Mouse (Mus musculus) forebrain, embryonic 13.5 days (tissue): ENCODE results near the gene Srrm4. TPM values are rescaled to one million over a fixed set of nuclear protein-coding genes. Genes with fewer than 3 reads are reported as not detected.

Experiments used
- ATAC-seq: fragments of 200-750 bp; cut with Nextera tagmentation; 2 replicates; pipeline ENCODE4 v1.8.0; 2017
- H3K27ac ChIP-seq: fragments of 300-500 bp; sonication (generic); 2 replicates; pipeline ENCODE4 v1.5.1; 2015; ENCODE audit warnings: inconsistent platforms, mild to moderate bottlenecking, moderate library complexity
- H3K27me3 ChIP-seq: fragments of 300-500 bp; sonication (generic); 2 replicates; pipeline ENCODE4 v1.6.1; 2015; ENCODE audit warnings: mild to moderate bottlenecking, inconsistent platforms
- H3K36me3 ChIP-seq: fragments of 300-500 bp; sonication (generic); 2 replicates; pipeline ENCODE4 v1.6.1; 2015; ENCODE audit warnings: mild to moderate bottlenecking, inconsistent platforms; ENCODE audit not compliant: poor library complexity, severe bottlenecking
- H3K4me1 ChIP-seq: fragments of 300-500 bp; sonication (generic); 2 replicates; pipeline ENCODE4 v1.6.1; 2015; ENCODE audit warnings: inconsistent platforms
- H3K4me2 ChIP-seq: fragments of 300-500 bp; sonication (generic); 2 replicates; pipeline ENCODE4 v1.6.1; 2015; ENCODE audit warnings: inconsistent platforms, mild to moderate bottlenecking, moderate library complexity
- H3K4me3 ChIP-seq: fragments of 300-500 bp; sonication (generic); 2 replicates; pipeline ENCODE4 v1.5.1; 2015; ENCODE audit warnings: mild to moderate bottlenecking, inconsistent platforms
- H3K9ac ChIP-seq: fragments of 300-500 bp; sonication (generic); 2 replicates; pipeline ENCODE4 v1.6.1; 2015; ENCODE audit warnings: mild to moderate bottlenecking, inconsistent platforms
- H3K9me3 ChIP-seq: fragments of 300-500 bp; sonication (generic); replicated peaks from 2 replicates; pipeline ENCODE4 v1.6.1; 2016; ENCODE audit warnings: inconsistent platforms
- WGBS: fragments of 180-500 bp; shearing (Covaris S2); methylation state at CpG from one replicate; pipeline ENCODE4 v1.1.7; 2015; 5-methylcytosine and 5-hydroxymethylcytosine counted together
- polyA plus RNA-seq: library from polyadenylated mRNA; unstranded; fragments of >200 nt; fragmentation: Nextera tagmentation; extraction: Ambion mirVana; gene quantifications from 2 replicates; pipeline ENCODE4 v1.2.1, GENCODE M21; 2015

The Srrm4 gene
- polyA plus RNA-seq, 1 experiment from 2014 or later, result 28.5 TPM

DNA sequence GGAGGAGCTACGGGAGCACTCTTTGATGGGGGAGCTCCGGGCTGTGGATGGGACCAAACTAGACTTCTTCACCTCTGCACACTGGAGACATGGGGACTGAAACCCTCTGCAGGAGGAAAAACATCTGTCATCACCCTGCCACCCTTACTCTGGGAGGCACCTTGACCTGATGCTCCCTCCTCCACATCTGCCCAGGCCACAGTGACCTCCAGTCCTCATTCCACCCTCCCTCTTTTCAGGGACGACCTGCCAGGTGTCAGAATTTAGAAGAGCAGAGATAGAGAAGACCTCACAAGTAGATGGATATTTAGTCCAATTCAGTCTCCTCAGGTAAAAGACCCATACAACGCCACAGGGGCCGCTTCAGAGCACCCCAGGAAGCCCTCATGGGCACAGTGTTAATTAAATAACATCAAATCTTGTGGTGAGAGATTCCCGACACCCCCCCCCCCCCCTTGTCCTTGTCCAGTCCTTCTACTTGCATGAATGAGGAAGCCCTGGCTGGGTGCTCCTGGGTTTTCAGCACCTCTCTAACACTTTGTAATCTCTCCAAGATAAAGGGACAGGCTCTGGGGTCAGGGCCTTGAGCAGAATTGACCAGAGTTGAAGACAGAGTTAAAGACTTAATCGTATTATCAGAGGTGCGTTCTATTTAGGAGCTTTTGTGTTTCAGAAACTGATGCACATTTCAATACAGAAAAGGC is 141.9 kb downstream of the Srrm4 start:
- peaks cover 29% of the 10 kb centered on the region for H3K4me1 ChIP-seq
- ATAC-seq, result no peak
- peaks cover 43% of the 10 kb centered on the region for H3K36me3 ChIP-seq
- H3K4me2 ChIP-seq, result no peak overlapping the region
- no peak overlapping the region for H3K9ac ChIP-seq
- peaks cover 37% of the 10 kb centered on the region for H3K27me3 ChIP-seq
- no peak overlapping the region for H3K27ac ChIP-seq
- no peak overlapping the region for H3K4me3 ChIP-seq
- 59% methylated on average over 8 of the region's 8 CpGs for WGBS
- no peaks in the 10 kb centered on the region for H3K9me3 ChIP-seq

- Histone ChIP-seq H3K36me3 (peaks cover 53% of the 10 kb centered on the region), H3K27ac (no peak overlapping the region), H3K4me2 (no peak overlapping the region), H3K27me3 (peaks cover 37% of the 10 kb centered on the region), H3K4me1 (peaks cover 31% of the 10 kb centered on the region), H3K4me3 (no peak overlapping the region), H3K9me3 (no peaks in the 10 kb centered on the region), H3K9ac (no peak overlapping the region)
- WGBS, result 4% methylated on average over 10 of the region's 11 CpGs
- no peak for ATAC-seq
Observed at GRCm38 (mm10) chr5:116448409-116449191, 143.0 kb downstream of the Srrm4 start.

GRCm38 (mm10) chr5:116447821-116448350 is 143.7 kb downstream of the Srrm4 start:
- H3K27me3 ChIP-seq, result peaks cover 37% of the 10 kb centered on the region
- 41% methylated on average over 11 of the region's 11 CpGs for WGBS
- H3K36me3 ChIP-seq, result peaks cover 58% of the 10 kb centered on the region
- H3K9ac ChIP-seq, result no peak overlapping the region
- no peak for ATAC-seq
- no peak overlapping the region for H3K4me3 ChIP-seq
- peaks cover 34% of the 10 kb centered on the region for H3K4me1 ChIP-seq
- H3K4me2 ChIP-seq, result no peak overlapping the region
- no peaks in the 10 kb centered on the region for H3K9me3 ChIP-seq
- H3K27ac ChIP-seq, result no peak overlapping the region

GRCm38 (mm10) chr5:116446552-116446951 is 145.1 kb downstream of the Srrm4 start:
- H3K4me2 ChIP-seq, result no peak overlapping the region
- peaks cover 59% of the 10 kb centered on the region for H3K36me3 ChIP-seq
- no peak overlapping the region for H3K4me3 ChIP-seq
- no peak overlapping the region; the same call in 1 of the 2 replicates for H3K27ac ChIP-seq
- no peaks in the 10 kb centered on the region for H3K9me3 ChIP-seq
- no peak for ATAC-seq
- peaks cover 29% of the 10 kb centered on the region for H3K27me3 ChIP-seq
- peaks cover 34% of the 10 kb centered on the region for H3K4me1 ChIP-seq
- 55% methylated on average over 23 of the region's 23 CpGs for WGBS
- no peak overlapping the region for H3K9ac ChIP-seq

GRCm38 (mm10) chr5:116445634-116446367 is 145.8 kb downstream of the Srrm4 start:
- Histone ChIP-seq H3K9ac (no peak overlapping the region), H3K36me3 (peaks cover 54% of the 10 kb centered on the region), H3K4me1 (peaks cover 34% of the 10 kb centered on the region), H3K27ac (no peak overlapping the region), H3K4me3 (no peak overlapping the region), H3K27me3 (peaks cover 27% of the 10 kb centered on the region), H3K9me3 (no peaks in the 10 kb centered on the region), H3K4me2 (no peak overlapping the region)
- ATAC-seq, result no peak
- WGBS, result 58% methylated on average over 10 of the region's 10 CpGs

GRCm38 (mm10) chr5:116444517-116444916 is 147.1 kb downstream of the Srrm4 start:
- Histone ChIP-seq H3K27ac (peak overlapping the region; percentile 10; the same call in 1 of the 2 replicates), H3K9ac (0 out of 2 replicates have a peak overlapping the region, but pooled peaks have one; percentile 13), H3K36me3 (peaks cover 47% of the 10 kb centered on the region), H3K4me2 (no peak overlapping the region), H3K4me1 (peaks cover 33% of the 10 kb centered on the region), H3K4me3 (no peak overlapping the region), H3K27me3 (peaks cover 14% of the 10 kb centered on the region; the same call in 1 of the 2 replicates), H3K9me3 (no peaks in the 10 kb centered on the region)
- ATAC-seq, result no peak
- WGBS, result 71% methylated on average over 27 of the region's 27 CpGs

DNA sequence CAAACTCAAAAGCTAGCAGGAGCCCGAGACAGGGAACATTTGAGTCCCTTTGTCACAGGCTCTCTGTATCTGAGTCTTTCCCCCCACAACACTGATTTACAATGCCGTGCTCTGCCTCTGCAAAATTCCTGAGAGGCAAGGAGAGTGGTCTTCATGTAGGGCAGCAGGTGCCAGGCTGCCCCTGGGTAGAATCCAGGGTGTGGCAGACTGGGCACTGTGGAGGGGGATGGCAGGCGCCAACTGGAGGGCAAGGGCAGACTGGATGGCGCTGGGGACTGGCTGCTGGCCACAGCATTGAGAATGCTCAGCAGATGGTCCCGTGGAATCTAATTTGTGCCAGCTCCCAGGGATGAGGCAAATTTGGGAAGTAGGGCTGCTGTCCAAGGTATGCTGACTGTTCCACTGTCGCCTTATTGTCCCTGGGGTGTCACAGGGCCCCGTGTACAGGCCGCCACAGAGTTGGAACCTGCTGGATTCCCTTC is 148.1 kb downstream of the Srrm4 start:
- WGBS, result 67% methylated on average over 6 of the region's 8 CpGs
- H3K27me3 ChIP-seq, result peaks cover 12% of the 10 kb centered on the region; the same call in 1 of the 2 replicates
- peak; percentile 64; the same call in 1 of the 2 replicates for ATAC-seq
- H3K9me3 ChIP-seq, result no peaks in the 10 kb centered on the region
- H3K4me3 ChIP-seq, result no peak overlapping the region
- no peak overlapping the region for H3K9ac ChIP-seq
- H3K4me1 ChIP-seq, result peaks cover 24% of the 10 kb centered on the region
- H3K27ac ChIP-seq, result peak overlapping the region; percentile 70
- peaks cover 47% of the 10 kb centered on the region for H3K36me3 ChIP-seq
- H3K4me2 ChIP-seq, result no peak overlapping the region

- 76% methylated on average over 7 of the region's 7 CpGs for whole genome bisulfite sequencing
Observed at GRCm38 (mm10) chr5:116442697-116443458, 148.7 kb downstream of the Srrm4 start.

DNA sequence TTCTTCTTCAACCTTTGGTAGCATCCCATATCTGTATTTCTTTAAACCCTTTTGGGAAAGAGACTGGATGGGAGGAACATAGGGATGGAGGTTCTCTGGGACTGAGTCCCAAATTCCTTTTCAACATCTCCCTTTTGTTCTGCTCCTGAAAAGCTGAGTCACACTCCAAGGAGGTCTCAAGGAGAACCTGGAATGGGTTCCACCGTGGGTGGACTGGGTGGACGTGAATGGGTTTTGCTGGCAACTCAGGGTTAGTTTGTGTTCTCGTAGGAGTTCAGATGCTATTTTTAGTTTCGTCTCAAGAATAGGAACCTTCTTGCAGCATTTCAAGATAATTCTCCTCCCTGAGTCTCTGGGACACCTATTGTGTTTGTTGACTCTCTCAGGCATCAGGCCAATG is 151.4 kb downstream of the Srrm4 start:
- H3K9ac ChIP-seq, result no peak overlapping the region
- no peaks in the 10 kb centered on the region for H3K9me3 ChIP-seq
- no peak overlapping the region for H3K4me3 ChIP-seq
- no peak overlapping the region for H3K27ac ChIP-seq
- H3K4me2 ChIP-seq, result no peak overlapping the region
- WGBS, result 54% methylated on average over 4 of the region's 4 CpGs
- peaks cover 30% of the 10 kb centered on the region for H3K36me3 ChIP-seq
- H3K27me3 ChIP-seq, result no peaks in the 10 kb centered on the region
- H3K4me1 ChIP-seq, result peaks cover 19% of the 10 kb centered on the region
- no peak for ATAC-seq

More at GRCm38 (mm10) chr5:116442697-116443458, 148.7 kb downstream of the Srrm4 start:
- Histone ChIP-seq H3K9ac (no peak overlapping the region), H3K4me2 (no peak overlapping the region), H3K9me3 (no peaks in the 10 kb centered on the region), H3K27ac (peak overlapping the region; percentile 70), H3K36me3 (peaks cover 47% of the 10 kb centered on the region), H3K4me1 (peaks cover 24% of the 10 kb centered on the region), H3K27me3 (peaks cover 10% of the 10 kb centered on the region; the same call in 1 of the 2 replicates), H3K4me3 (no peak overlapping the region)
- ATAC-seq, result no peak

DNA sequence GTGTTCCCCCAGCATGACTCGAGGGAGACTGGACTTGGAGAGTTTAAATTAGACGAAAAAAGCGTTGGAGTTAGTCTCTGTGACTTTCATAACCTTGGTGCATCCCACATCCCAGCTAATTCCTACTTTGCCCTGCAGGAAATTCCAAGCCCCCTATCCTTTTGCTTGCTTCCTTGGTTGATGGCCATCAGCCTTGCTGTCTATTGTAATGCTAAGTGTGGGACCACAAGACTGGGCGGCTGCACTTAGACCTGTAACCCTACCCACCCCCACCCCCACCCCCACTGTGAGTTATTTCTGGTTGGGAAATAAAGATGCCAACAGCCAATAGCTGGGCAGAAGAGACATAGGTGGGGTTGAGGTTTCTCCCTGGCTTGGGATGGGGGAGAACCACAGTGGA is 153.3 kb downstream of the Srrm4 start:
- Histone ChIP-seq H3K27me3 (no peaks in the 10 kb centered on the region), H3K4me2 (no peak overlapping the region), H3K9me3 (no peaks in the 10 kb centered on the region), H3K9ac (no peak overlapping the region), H3K4me1 (peaks cover 15% of the 10 kb centered on the region), H3K4me3 (no peak overlapping the region), H3K27ac (no peak overlapping the region), H3K36me3 (peaks cover 16% of the 10 kb centered on the region)
- no peak for ATAC-seq
- WGBS, result 40% methylated on average over 4 of the region's 4 CpGs

DNA sequence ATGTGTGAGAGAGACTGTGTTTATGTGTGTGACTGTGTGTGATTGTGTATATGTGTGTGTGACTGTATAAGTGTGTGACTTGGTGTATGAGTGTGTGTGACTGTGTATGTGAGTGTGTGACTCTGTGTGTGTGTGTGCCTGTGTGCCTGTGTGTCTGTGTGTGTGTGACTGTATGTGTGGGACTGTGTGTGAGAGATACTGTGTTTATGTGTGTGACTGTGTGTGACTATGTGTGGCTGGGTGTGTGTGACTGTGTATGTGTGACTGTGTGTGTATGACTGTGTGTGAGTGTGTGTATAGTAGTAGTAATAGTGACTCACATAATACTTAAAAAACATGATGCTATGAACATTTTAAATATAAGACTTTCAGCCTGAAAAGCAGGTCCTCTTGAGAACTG is 155.5 kb downstream of the Srrm4 start:
- Histone ChIP-seq H3K9me3 (no peaks in the 10 kb centered on the region), H3K27me3 (no peaks in the 10 kb centered on the region), H3K4me1 (peaks cover 11% of the 10 kb centered on the region), H3K36me3 (no peaks in the 10 kb centered on the region), H3K9ac (no peak overlapping the region), H3K27ac (no peak overlapping the region), H3K4me2 (no peak overlapping the region), H3K4me3 (no peak overlapping the region)
- ATAC-seq, result 0 out of 2 replicates have a peak, but pooled peaks have one; percentile 23
